Comparison of ENCODE assay signal across 8 mouse cellular contexts in the genomic region with DNA sequence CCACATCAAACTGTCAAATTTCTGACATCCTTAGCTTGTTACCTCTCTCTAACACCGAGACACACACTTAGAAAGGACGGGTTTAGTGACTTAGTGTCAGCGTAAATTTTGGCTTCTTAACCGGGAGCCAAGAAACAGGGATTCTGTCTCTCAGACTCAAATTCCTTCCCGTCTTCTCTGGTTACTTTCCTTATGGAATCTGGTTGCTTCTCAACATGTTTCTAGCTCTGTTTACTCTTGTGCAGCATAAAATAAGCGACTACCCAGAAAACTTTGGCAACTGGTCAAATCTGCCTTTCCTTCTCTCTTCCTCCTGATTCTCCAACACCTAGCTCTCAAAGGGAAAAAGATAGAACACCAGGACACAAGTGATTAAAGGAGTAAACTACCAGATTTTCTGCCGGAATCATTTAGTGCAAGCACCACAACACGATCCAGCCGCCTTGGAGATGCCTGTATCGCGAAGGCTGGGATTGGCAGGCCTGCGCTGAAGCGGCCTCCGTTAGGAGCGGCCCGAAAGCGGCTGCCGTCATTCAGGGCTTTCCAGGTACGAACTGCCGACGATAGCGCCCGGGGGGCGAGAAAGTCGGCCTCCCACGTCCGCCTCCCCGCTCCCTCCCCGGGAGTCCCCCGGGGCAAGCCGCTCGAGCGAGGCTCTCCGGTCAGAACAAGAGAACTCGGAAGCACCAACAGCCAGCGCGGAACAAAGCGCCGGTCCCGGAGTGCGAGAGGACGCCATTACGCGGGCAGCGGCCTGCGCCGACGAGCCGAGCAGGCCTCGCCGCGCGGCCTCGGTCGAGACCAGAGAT. TPM values are rescaled to one million over a fixed set of nuclear protein-coding genes. Genes with fewer than 3 reads are reported as not detected.
DNase-seq lines count a peak whose midpoint lies in the region; ATAC-seq and TF ChIP-seq lines count a peak whose summit lies in the region.

No protein-coding gene starts in this region.

- TF ChIP-seq EP300 in ES-Bruce4 (IDR thresholded peaks at IDR 0.05; ENCODE audit: insufficient read depth, low read depth, low read length) = no peak

- peak overlapping the region; percentile 91 for H3K4me2 ChIP-seq in heart, embryonic 13.5 days
- peak overlapping the region; percentile 97 for H3K4me2 ChIP-seq in hindbrain, embryonic 14.5 days (replicated peaks)

- DNase-seq in heart, adult 18-20 months = no peak
- DNase-seq in embryo, embryonic 9.5 days (ENCODE audit: extremely low spot score) = peak; percentile 4
- DNase-seq in hindbrain, embryonic 14.5 days (ENCODE audit: low spot score) = peak; percentile 28
- DNase-seq in urinary bladder, postnatal 14 days (ENCODE audit: low spot score) = no peak
- DNase-seq in cerebellum, adult 8-10 months = no peak

- no peaks in the 10 kb centered on the region for H3K9me3 ChIP-seq in heart, embryonic 13.5 days
- no peaks in the 10 kb centered on the region for H3K9me3 ChIP-seq in ES-Bruce4 (replicated peaks; ENCODE audit: control insufficient read depth, insufficient read depth, low read length, poor library complexity, severe bottlenecking)
- no peaks in the 10 kb centered on the region for H3K9me3 ChIP-seq in hindbrain, embryonic 14.5 days (ENCODE audit: control insufficient read depth, low read length)

- peaks cover 8% of the 10 kb centered on the region for H3K36me3 ChIP-seq in heart, embryonic 13.5 days
- no peaks in the 10 kb centered on the region for H3K36me3 ChIP-seq in ES-Bruce4 (ENCODE audit: control insufficient read depth, insufficient read depth, low read length, poor library complexity, severe bottlenecking)
- H3K36me3 ChIP-seq in hindbrain, embryonic 14.5 days (replicated peaks; ENCODE audit: control insufficient read depth, insufficient read depth) = no peaks in the 10 kb centered on the region

- WGBS in heart, embryonic 13.5 days = under 1% methylated on average over 55 of the region's 55 CpGs
- WGBS in hindbrain, embryonic 14.5 days = under 1% methylated on average over 55 of the region's 55 CpGs

- no peaks in the 10 kb centered on the region for H3K27me3 ChIP-seq in heart, embryonic 13.5 days (replicated peaks)
- no peaks in the 10 kb centered on the region for H3K27me3 ChIP-seq in ES-Bruce4 (ENCODE audit: control insufficient read depth, insufficient read depth, low read length, poor library complexity, severe bottlenecking)
- no peaks in the 10 kb centered on the region for H3K27me3 ChIP-seq in hindbrain, embryonic 14.5 days (ENCODE audit: control insufficient read depth, insufficient read depth, low read length)

- peak; percentile 12; the same call in 1 of the 2 replicates for ATAC-seq in heart, embryonic 13.5 days (ENCODE audit: extremely low read depth, insufficient number of reproducible peaks, low FRiP score, low TSS enrichment)
- ATAC-seq in hindbrain, embryonic 14.5 days (ENCODE audit: low FRiP score) = peak; percentile 72
- peak; percentile 20 for ATAC-seq in megakaryocyte, adult 5-6 weeks (ENCODE audit: poor library complexity, severe bottlenecking)

- H3K4me3 ChIP-seq in heart, embryonic 13.5 days = peak overlapping the region; percentile 92
- peak overlapping the region; percentile 94 for H3K4me3 ChIP-seq in ES-Bruce4 (ENCODE audit: low read depth, low read length)
- H3K4me3 ChIP-seq in hindbrain, embryonic 14.5 days (replicated peaks; ENCODE audit: low read length) = peak overlapping the region; percentile 92

- peaks cover 23% of the 10 kb centered on the region for H3K4me1 ChIP-seq in heart, embryonic 13.5 days
- peaks cover 4% of the 10 kb centered on the region for H3K4me1 ChIP-seq in ES-Bruce4 (ENCODE audit: control insufficient read depth, insufficient read depth, low read length)
- H3K4me1 ChIP-seq in hindbrain, embryonic 14.5 days (replicated peaks; ENCODE audit: control insufficient read depth, insufficient read depth, low read length) = peaks cover 15% of the 10 kb centered on the region

- peak overlapping the region; percentile 93 for H3K9ac ChIP-seq in heart, embryonic 13.5 days
- H3K9ac ChIP-seq in ES-Bruce4 (ENCODE audit: low read depth, poor library complexity, severe bottlenecking) = peak overlapping the region; percentile 84
- peak overlapping the region; percentile 96 for H3K9ac ChIP-seq in hindbrain, embryonic 14.5 days

- peak overlapping the region; percentile 92 for H3K27ac ChIP-seq in heart, embryonic 13.5 days (replicated peaks)
- H3K27ac ChIP-seq in ES-Bruce4 (ENCODE audit: insufficient read depth, low read length) = peak overlapping the region; percentile 12
- peak overlapping the region; percentile 96 for H3K27ac ChIP-seq in hindbrain, embryonic 14.5 days

- TF ChIP-seq CTCF in ES-Bruce4 (IDR thresholded peaks at IDR 0.05; ENCODE audit: low read depth, low read length) = no peak

- no peak for TF ChIP-seq POLR2A in ES-Bruce4 (IDR thresholded peaks at IDR 0.05; ENCODE audit: insufficient read depth, low read length)

RNA-seq across cellular contexts. Expression of gene Sf3b1, which starts 0.6 kb away (rescaled TPM):
- polyA plus RNA-seq in heart, embryonic 13.5 days (2015; fragmentation: Nextera tagmentation; extraction: Ambion mirVana) = 172 and 198 TPM in 2 replicates
- total RNA-seq in heart, adult 18-20 months (2021) = 10 to 100 TPM; 66.1 to 77.2 TPM
- polyA plus RNA-seq in ES-Bruce4 (2011; ENCODE audit: insufficient read depth, insufficient read length, low read depth, missing spikeins) = 277 and 314 TPM in 2 replicates
- polyA plus RNA-seq in hindbrain, embryonic 14.5 days (2014; fragmentation: Nextera tagmentation; extraction: Ambion mirVana) = 299 and 304 TPM in 2 replicates
- total RNA-seq in megakaryocyte, adult 5-6 weeks (2015) = 288 and 309 TPM in 2 replicates
- 305 and 338 TPM in 2 replicates for total RNA-seq in megakaryocyte, adult 5-6 weeks (2017)

RNA-seq across cellular contexts. Expression of gene Coq10b, which starts 25.9 kb away (rescaled TPM):
- polyA plus RNA-seq in heart, embryonic 13.5 days (2015; fragmentation: Nextera tagmentation; extraction: Ambion mirVana) = 20.9 and 21.4 TPM in 2 replicates
- total RNA-seq in heart, adult 18-20 months (2021) = 10 to 100 TPM; 33.3 to 33.7 TPM
- 21.2 and 27.1 TPM in 2 replicates for polyA plus RNA-seq in ES-Bruce4 (2011; ENCODE audit: insufficient read depth, insufficient read length, low read depth, missing spikeins)
- 32.0 and 36.1 TPM in 2 replicates for polyA plus RNA-seq in hindbrain, embryonic 14.5 days (2014; fragmentation: Nextera tagmentation; extraction: Ambion mirVana)
- 28.5 and 28.6 TPM in 2 replicates for total RNA-seq in megakaryocyte, adult 5-6 weeks (2015)
- total RNA-seq in megakaryocyte, adult 5-6 weeks (2017) = 25.4 and 25.8 TPM in 2 replicates

Comparison
In these comparisons a context has a peak if more than half of its experiments do, and no peak if none do; other contexts are left out.
1. ATAC-seq: peak in every context shown above with its lines; median percentile 72 in hindbrain, embryonic 14.5 days; 20 in megakaryocyte, adult 5-6 weeks; 12 in heart, embryonic 13.5 days.
2. H3K27ac ChIP-seq: peak in every context shown above with its lines; median percentile 96 in hindbrain, embryonic 14.5 days; 92 in heart, embryonic 13.5 days; 12 in ES-Bruce4.
3. DNase-seq: peak in embryo, embryonic 9.5 days (single experiment) and hindbrain, embryonic 14.5 days (single experiment); none in heart, adult 18-20 months (0 of 2), urinary bladder, postnatal 14 days (single experiment) and cerebellum, adult 8-10 months (single experiment).
4. Peak in every context shown above with its lines, with median percentiles within 50 percentile points of each other: H3K4me3 ChIP-seq and H3K9ac ChIP-seq.